8 mouse cellular contexts compared by ENCODE assay signal in genomic region chr2:15055741-15056151, GRCm38 (mm10). TPM values are rescaled to one million over a fixed set of nuclear protein-coding genes. Genes with fewer than 3 reads are reported as not detected.
DNase-seq lines count a peak whose midpoint lies in the region; ATAC-seq and TF ChIP-seq lines count a peak whose summit lies in the region.

No protein-coding gene starts in this region.

- peak overlapping the region; percentile 65 for H3K4me2 ChIP-seq in embryonic facial prominence, embryonic 14.5 days (ENCODE audit: low read depth, low read length)
- H3K4me2 ChIP-seq in limb, embryonic 11.5 days (ENCODE audit: low read depth, severe bottlenecking): peak overlapping the region; percentile 66
- H3K4me2 ChIP-seq in midbrain, postnatal 0 days (ENCODE audit: low read depth, low read length, poor library complexity, severe bottlenecking): peak overlapping the region; percentile 62

- H3K4me3 ChIP-seq in cerebellum, adult 2 months (replicated peaks; ENCODE audit: insufficient read depth, low read depth, low read length): peak overlapping the region; percentile 78
- peak overlapping the region; percentile 95 for H3K4me3 ChIP-seq in embryonic facial prominence, embryonic 14.5 days (ENCODE audit: low read depth, low read length)
- H3K4me3 ChIP-seq in limb, embryonic 11.5 days (ENCODE audit: low read depth, low read length): peak overlapping the region; percentile 79
- H3K4me3 ChIP-seq in midbrain, postnatal 0 days (ENCODE audit: low read depth, low read length): peak overlapping the region; percentile 95

- no peaks in the 10 kb centered on the region for H3K9me3 ChIP-seq in embryonic facial prominence, embryonic 14.5 days (ENCODE audit: control insufficient read depth, low read length)
- H3K9me3 ChIP-seq in limb, embryonic 11.5 days (ENCODE audit: control insufficient read depth, low read length): no peaks in the 10 kb centered on the region
- H3K9me3 ChIP-seq in midbrain, postnatal 0 days (ENCODE audit: low read length): no peaks in the 10 kb centered on the region

- no peak for TF ChIP-seq CTCF in cerebellum, adult 2 months (IDR thresholded peaks at IDR 0.05; ENCODE audit: borderline replicate concordance, insufficient read depth, low read depth, low read length)
- TF ChIP-seq CTCF in midbrain, postnatal 0 days (IDR thresholded peaks at IDR 0.05): no peak

- intact Hi-C loops in gastrocnemius, postnatal 36 days (cut with DNase I): no loop called here

- DNase-seq in cerebellum, adult 2 months: no peak
- DNase-seq in cerebellum, postnatal 4 days (ENCODE audit: low spot score in 2 of 2): no peak
- peak; percentile 34 for DNase-seq in 3T3-L1 (ENCODE audit: low read depth, low spot score)
- peak; percentile 67 for DNase-seq in embryonic facial prominence, embryonic 14.5 days (ENCODE audit: low spot score)
- DNase-seq in limb, embryonic 11.5 days (ENCODE audit: low spot score): no peak
- peak; percentile 30 for DNase-seq in midbrain, postnatal 0 days (ENCODE audit: low spot score)
- DNase-seq in gastrocnemius, postnatal 36 days: no peak
- DNase-seq in cerebellum, adult 11-12 months: no peak

- ATAC-seq in embryonic facial prominence, embryonic 14.5 days (ENCODE audit: low read depth): no peak
- ATAC-seq in limb, embryonic 11.5 days (ENCODE audit: insufficient number of reproducible peaks, low FRiP score, low TSS enrichment, low read depth): no peak
- no peak; the same call in 1 of the 2 replicates for ATAC-seq in midbrain, postnatal 0 days (ENCODE audit: low FRiP score)

- TF ChIP-seq POLR2A in cerebellum, adult 2 months (IDR thresholded peaks at IDR 0.05; ENCODE audit: borderline replicate concordance, insufficient read depth, low read length): no peak

- peak overlapping the region; percentile 46; the same call in 1 of the 2 replicates for H3K27ac ChIP-seq in cerebellum, adult 2 months (ENCODE audit: insufficient read depth, low read length)
- peak overlapping the region; percentile 95 for H3K27ac ChIP-seq in embryonic facial prominence, embryonic 14.5 days (replicated peaks; ENCODE audit: low read depth, low read length)
- H3K27ac ChIP-seq in limb, embryonic 11.5 days (replicated peaks; ENCODE audit: low read depth, low read length): peak overlapping the region; percentile 91
- peak overlapping the region; percentile 91 for H3K27ac ChIP-seq in midbrain, postnatal 0 days (ENCODE audit: low read depth, low read length)

- H3K27me3 ChIP-seq in cerebellum, adult 2 months (ENCODE audit: control insufficient read depth, insufficient read depth, low read length): no peaks in the 10 kb centered on the region
- H3K27me3 ChIP-seq in embryonic facial prominence, embryonic 14.5 days (replicated peaks; ENCODE audit: control insufficient read depth, insufficient read depth, low read length): no peaks in the 10 kb centered on the region
- no peaks in the 10 kb centered on the region for H3K27me3 ChIP-seq in limb, embryonic 11.5 days (ENCODE audit: control insufficient read depth, insufficient read depth, low read length)
- H3K27me3 ChIP-seq in midbrain, postnatal 0 days (ENCODE audit: insufficient read depth, low read length): no peaks in the 10 kb centered on the region

- under 1% methylated on average over 15 of the region's 15 CpGs for WGBS in cerebellum, adult 2 months
- WGBS in embryonic facial prominence, embryonic 14.5 days: under 1% methylated on average over 15 of the region's 15 CpGs
- WGBS in limb, embryonic 11.5 days: under 1% methylated on average over 15 of the region's 15 CpGs
- WGBS in midbrain, postnatal 0 days: under 1% methylated on average over 15 of the region's 15 CpGs

- H3K36me3 ChIP-seq in embryonic facial prominence, embryonic 14.5 days (ENCODE audit: control insufficient read depth, insufficient read depth, low read length): no peaks in the 10 kb centered on the region
- H3K36me3 ChIP-seq in limb, embryonic 11.5 days (ENCODE audit: control insufficient read depth, insufficient read depth, low read length): no peaks in the 10 kb centered on the region
- H3K36me3 ChIP-seq in midbrain, postnatal 0 days (ENCODE audit: insufficient read depth, low read length): no peaks in the 10 kb centered on the region

- H3K4me1 ChIP-seq in cerebellum, adult 2 months (ENCODE audit: control insufficient read depth, insufficient read depth, low read length): no peaks in the 10 kb centered on the region
- peaks cover 11% of the 10 kb centered on the region for H3K4me1 ChIP-seq in embryonic facial prominence, embryonic 14.5 days (ENCODE audit: control insufficient read depth, insufficient read depth, low read length)
- peaks cover 6% of the 10 kb centered on the region for H3K4me1 ChIP-seq in limb, embryonic 11.5 days (ENCODE audit: control insufficient read depth, insufficient read depth, low read length)
- peaks cover 8% of the 10 kb centered on the region; the same call in 1 of the 2 replicates for H3K4me1 ChIP-seq in midbrain, postnatal 0 days (ENCODE audit: insufficient read depth, low read length)

- H3K9ac ChIP-seq in embryonic facial prominence, embryonic 14.5 days (ENCODE audit: low read depth, low read length): peak overlapping the region; percentile 99
- peak overlapping the region; percentile 98 for H3K9ac ChIP-seq in limb, embryonic 11.5 days (ENCODE audit: low read length)
- peak overlapping the region; percentile 92 for H3K9ac ChIP-seq in midbrain, postnatal 0 days (replicated peaks; ENCODE audit: low read length, poor library complexity, severe bottlenecking)

RNA-seq across cellular contexts. Expression of gene Nsun6, which starts 0.9 kb away (rescaled TPM):
- polyA plus RNA-seq in cerebellum, adult 2 months (2012; rRNA removed): 4.6 and 4.9 TPM in 2 replicates
- 9.9 and 10.6 TPM in 2 replicates for polyA plus RNA-seq in embryonic facial prominence, embryonic 14.5 days (2014; fragmentation: Nextera tagmentation; extraction: Ambion mirVana)
- polyA plus RNA-seq in limb, embryonic 11.5 days (2014; fragmentation: Nextera tagmentation; extraction: Ambion mirVana): 12.4 and 14.9 TPM in 2 replicates
- 7.5 and 13.9 TPM in 2 replicates for total RNA-seq in midbrain, postnatal 0 days (2014; rRNA removed)
- polyA plus RNA-seq in midbrain, postnatal 0 days (2015; fragmentation: Nextera tagmentation; extraction: Ambion mirVana): 16.0 and 16.2 TPM in 2 replicates
- total RNA-seq in gastrocnemius, postnatal 36 days (2021): 1 to 10 TPM; 2.2 to 3.0 TPM

RNA-seq across cellular contexts. Expression of gene Arl5b, which starts 6.6 kb away (rescaled TPM):
- polyA plus RNA-seq in cerebellum, adult 2 months (2012; rRNA removed): 23.3 and 23.7 TPM in 2 replicates
- 29.3 and 37.1 TPM in 2 replicates for polyA plus RNA-seq in embryonic facial prominence, embryonic 14.5 days (2014; fragmentation: Nextera tagmentation; extraction: Ambion mirVana)
- polyA plus RNA-seq in limb, embryonic 11.5 days (2014; fragmentation: Nextera tagmentation; extraction: Ambion mirVana): 66.5 and 67.7 TPM in 2 replicates
- 37.0 and 59.5 TPM in 2 replicates for total RNA-seq in midbrain, postnatal 0 days (2014; rRNA removed)
- 13.9 and 16.6 TPM in 2 replicates for polyA plus RNA-seq in midbrain, postnatal 0 days (2015; fragmentation: Nextera tagmentation; extraction: Ambion mirVana)
- total RNA-seq in gastrocnemius, postnatal 36 days (2021): 10 to 100 TPM; 15.7 to 22.4 TPM

Comparison
In these comparisons a context has a peak if more than half of its experiments do, and no peak if none do; other contexts are left out.
1. DNase-seq: peak in 3T3-L1 (single experiment), embryonic facial prominence, embryonic 14.5 days (single experiment) and midbrain, postnatal 0 days (single experiment); none in cerebellum, adult 2 months (0 of 2), cerebellum, postnatal 4 days (0 of 2), limb, embryonic 11.5 days (single experiment), gastrocnemius, postnatal 36 days (0 of 2) and cerebellum, adult 11-12 months (single experiment).
2. Peak in every context shown above with its lines, with median percentiles within 50 percentile points of each other: H3K27ac ChIP-seq, H3K4me3 ChIP-seq, H3K4me2 ChIP-seq and H3K9ac ChIP-seq.